Mouse (Mus musculus) c-Kit-negative CD71-positive TER-119-positive erythroid progenitor cells, embryonic 14.5 days (primary cell): ENCODE data around the gene Golga5.
A peak's percentile ranks its signal among the peaks of the same experiment; 100 is the strongest.
"Not testable (repeated sequence)": the region's sequence is repeated elsewhere in the genome, so short reads cannot be mapped to it uniquely, and the experiment has no call there.

ENCODE experiments used
- DNase-seq: peaks from one replicate; pipeline ENCODE4 v3.0.0-alpha.2; 2013; ENCODE audit warnings: low read depth, low spot score

Gene Golga5

DNA sequence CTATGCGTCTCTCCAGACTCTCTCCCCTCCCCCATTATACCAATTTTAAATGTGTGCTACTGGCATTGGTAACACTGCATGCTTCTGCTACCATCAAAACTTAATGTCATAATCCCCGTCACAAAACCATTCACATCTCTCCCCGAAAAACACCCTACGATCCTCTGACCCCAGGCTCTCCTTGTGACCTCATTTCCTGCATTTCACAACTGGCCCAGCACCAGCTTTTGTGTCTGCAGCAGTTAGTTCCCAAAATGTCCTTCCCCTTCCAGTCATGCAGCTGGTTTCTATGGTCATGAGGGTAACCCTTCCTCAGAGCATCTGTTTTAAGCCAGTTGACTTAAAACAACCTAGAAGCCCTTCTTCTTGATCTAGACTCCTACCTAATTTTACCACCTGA lies 23.5 kb upstream of the Golga5 start:
- DNase-seq = no peak

DNA sequence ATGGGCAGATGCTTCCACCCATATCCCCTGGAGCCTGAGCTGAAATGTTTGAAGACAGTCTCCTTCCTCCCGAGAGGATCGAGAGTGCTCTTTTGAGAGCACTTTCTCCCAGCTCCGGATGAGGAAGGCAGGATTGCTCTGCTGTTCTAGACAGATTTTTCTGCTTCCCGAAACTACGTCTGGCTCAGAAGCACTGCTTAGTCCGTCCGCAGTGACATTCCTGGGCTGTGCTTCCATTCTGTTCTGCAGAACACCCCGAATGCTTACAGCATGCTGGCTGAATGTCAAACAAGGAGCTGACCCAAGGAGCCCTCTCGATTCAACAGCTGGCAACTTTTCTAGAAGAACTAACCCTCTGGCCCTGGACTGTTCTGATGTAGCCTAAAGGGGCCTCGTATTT lies 18.5 kb upstream of the Golga5 start:
- no peak for DNase-seq

DNA sequence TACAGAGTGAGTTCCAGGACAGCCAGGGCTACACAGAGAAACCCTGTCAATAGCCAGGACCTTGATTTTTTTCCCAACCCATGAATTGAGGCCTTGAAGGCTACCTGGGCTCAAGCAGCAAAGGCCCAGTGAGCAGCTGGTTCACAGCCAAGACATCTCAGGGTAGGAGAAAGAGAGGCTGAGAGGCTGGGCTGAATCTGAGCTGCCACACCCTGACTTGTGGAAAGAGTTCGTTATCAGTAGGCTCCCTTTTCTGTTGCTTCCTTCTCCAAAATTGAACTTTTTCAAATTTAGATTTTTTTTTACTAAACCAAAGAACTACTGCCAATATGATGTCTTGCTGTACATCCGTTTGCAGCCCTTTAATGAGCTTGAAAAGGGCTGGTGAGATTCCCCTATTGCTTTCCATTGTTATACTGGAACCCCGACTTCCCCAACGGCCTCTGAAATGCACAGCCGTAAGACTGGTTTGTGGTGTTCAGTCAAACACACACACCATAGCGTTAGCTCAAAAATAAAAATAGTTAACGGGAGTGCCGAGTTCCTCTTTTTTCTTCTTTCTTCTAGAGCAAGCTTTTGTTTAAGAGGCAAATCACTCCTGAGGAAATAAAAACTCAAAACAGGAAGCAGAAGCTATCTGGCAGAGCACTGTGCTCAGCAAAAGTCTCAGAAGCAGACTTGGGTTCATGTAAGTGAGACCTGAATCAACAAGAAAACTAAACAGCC lies 17.6 kb upstream of the Golga5 start:
- DNase-seq = no peak

DNA sequence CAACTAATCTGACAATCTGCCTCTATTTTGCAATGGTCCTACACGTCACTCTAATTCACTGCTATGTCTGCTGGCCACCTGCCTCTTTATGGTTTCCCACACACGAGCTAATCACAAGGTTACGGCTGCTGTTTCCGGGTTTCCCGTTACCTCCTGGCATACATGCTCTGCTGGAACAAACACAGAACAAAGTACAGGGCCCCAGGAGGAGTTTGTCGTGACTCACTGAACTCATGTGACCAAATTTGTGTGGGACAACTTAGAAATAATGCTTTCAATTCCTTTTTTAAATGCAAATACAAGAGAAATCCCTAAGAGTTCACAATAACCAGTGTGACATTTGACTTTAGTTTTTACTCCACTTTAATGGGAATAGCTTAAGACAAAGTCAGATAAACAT lies 15.4 kb upstream of the Golga5 start:
- no peak for DNase-seq

DNA sequence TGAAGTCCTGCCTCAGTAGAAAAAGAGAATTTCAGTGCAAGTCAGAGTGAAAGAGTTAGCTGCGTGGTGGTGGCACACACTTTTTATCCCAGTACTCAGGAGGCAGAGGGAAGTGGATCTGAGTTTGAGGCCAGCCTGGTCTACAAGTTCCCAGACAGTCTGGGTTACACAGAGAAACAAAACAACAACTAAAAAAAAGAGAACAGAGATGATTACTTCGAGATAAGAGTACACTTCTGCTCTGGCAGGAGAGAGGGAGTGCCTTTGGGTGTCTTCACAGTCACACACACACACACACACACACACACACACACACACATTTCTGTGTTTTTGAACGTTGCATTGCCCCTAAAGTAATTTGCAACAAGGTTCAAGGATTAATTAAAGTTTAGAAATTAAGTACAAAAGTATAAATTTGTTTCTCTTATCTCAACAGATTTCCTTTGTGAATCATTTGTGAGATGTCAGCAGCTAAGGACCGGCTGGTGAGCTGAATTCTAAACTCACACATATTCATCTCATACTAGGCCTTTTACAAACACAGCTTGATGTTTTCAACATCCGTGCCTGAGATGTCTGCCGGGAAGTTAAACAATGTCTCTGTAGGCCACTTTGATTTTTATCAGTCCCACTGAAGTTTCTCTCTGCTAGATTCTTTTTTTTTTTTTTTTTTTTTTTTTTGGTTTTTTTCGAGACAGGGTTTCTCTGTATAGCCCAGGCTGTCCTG lies 12.3 kb upstream of the Golga5 start:
- DNase-seq = no peak

DNA sequence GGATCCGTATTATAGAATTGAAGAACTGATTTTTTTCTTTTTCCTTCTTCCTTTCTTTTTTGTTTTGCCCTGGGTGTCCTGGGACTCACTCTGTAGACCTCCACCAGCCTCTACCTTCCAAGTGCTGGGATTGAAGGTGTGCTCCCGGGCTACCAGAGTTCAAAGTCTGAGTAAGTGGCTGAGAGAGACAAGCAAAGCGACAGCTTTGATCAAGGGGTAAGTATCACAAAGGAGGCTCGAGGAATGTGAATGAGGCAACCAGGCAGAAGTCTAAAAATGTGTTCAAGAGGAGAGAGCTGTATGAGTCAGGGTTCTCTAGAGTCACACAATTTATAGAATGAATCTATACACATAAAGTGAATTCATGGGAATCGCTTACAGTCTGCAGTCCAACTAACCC lies 8.9 kb upstream of the Golga5 start:
- no peak for DNase-seq

DNA sequence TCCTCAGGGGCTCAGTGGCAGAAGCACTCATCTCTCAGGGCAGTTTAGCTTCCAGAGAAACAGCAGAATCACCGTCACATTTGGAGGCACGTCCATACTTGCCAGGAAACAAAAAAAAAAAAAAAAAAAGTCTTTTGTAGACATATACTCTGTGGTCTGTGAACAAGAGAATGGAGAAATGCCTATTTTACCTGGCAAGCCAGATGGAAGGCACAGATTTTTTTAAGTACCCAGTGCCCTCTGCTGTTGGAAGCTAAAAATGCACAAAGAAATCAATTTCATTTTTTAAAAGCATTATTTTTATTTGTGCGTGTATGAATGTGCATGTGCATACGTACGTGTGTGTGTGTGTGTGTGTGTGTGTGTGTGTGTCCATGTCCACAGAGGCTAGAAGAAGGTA lies 7.8 kb upstream of the Golga5 start:
- DNase-seq = no peak

DNA sequence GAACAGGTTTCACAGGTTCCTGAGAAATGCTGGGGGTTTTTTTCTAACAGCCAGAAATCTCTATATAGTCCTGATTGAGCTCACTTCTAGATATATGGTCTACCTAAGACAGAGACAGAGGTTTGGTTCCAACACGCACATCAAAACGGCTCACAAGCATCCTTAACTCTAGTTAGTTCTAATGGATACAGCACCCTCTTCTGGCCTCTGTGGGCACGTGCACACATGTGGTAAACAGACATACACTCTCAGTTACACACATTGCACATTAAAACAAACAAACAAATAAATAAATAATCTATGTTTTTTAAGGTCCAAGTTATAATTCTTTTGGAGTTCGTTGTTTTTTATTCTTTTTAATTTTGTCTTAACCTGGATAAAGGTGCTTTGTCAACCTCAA lies 4.3 kb upstream of the Golga5 start:
- peak; percentile 30 for DNase-seq

DNA sequence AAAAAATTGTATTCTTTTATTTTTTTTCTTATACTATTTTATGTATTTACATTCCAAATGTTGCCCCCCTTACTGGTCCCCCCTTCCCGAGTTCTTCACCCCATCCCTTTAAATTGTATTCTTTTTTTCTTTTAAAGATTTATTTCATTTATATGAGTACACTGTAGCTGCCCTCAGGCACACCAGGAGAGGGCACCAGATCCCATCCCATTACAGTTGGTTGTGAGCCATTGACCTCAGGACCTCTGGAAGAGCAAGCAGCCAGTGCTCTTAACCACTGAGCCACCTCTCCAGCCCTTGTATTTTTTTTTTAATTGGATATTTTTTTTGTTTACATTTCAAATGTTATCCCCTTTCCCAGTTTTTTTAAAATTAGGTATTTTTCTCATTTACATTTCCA lies 799 bp upstream of the Golga5 start:
- no peak for DNase-seq

DNA sequence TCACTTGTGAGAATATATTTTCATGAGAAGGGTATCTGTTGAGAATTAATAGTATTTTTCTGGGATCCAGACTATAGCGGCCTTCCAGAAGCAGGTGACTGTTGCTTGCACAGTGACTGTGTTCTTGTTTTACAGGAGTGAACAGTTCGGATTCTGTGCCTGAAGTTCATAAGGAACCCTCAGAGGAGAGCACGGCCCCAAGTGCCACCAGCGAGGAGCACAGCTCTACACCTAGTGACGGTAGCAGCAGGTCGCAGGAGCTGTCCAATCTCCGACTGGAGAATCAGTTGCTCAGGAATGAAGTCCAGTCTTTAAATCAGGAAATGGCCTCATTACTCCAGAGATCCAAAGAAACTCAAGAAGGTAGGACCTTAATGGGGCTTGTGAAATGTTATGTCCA lies 5.5 kb downstream of the Golga5 start:
- DNase-seq = no peak

DNA sequence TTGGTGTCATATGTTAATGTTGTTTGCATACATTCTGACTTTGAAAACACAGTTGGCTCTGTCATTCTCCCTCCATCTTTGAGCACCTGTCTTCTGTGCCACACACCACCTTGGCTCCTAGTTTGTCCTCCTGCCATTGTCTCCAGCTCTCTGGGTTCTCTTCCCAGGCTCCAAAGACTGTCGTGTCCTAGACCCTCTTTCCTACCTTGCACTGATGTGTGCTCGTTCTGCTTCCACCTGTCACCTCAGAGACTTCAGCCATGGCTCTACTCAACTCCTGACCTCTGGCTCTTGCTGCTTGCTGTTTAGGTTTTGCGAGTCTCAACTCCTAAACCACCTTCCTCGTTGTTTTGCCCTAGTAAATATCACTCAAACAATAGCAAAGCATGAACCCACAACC lies 11.5 kb downstream of the Golga5 start:
- no peak for DNase-seq

DNA sequence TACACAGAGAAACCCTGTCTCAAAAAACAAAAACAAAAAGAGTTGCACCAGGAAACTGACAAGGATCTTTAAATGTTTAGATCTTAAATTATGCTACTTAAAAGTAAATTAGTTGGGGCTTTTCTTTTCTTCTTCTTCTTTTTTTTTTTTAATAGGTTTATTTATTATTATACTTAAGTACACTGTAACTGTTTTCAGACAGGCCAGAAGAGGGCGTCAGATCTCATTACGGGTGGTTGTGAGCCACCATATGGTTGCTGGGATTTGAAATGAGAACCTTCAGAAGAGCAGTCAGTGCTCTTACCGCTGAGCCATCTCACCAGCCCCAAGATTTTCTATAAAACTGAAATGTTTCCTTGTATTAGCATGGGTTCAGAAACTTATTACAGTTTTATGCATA lies 16.0 kb downstream of the Golga5 start:
- DNase-seq = no peak

DNA sequence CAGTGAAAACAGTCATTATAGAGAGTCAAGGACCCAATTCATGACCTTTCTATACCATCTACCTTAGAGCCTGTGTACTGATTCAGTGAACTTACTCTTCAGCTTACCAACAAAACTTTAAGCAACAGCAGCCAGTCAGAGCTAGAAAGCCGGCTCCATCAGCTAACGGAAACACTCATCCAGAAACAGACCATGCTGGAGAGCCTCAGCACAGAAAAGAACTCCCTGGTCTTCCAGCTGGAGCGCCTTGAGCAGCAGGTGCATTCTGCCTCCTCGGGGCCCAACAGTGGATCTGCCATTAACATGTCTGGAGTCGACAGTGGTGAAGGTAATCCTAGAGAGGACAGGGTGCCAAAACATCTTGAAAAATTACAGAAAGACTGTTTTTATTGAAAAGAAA lies 23.0 kb downstream of the Golga5 start:
- no peak for DNase-seq

DNA sequence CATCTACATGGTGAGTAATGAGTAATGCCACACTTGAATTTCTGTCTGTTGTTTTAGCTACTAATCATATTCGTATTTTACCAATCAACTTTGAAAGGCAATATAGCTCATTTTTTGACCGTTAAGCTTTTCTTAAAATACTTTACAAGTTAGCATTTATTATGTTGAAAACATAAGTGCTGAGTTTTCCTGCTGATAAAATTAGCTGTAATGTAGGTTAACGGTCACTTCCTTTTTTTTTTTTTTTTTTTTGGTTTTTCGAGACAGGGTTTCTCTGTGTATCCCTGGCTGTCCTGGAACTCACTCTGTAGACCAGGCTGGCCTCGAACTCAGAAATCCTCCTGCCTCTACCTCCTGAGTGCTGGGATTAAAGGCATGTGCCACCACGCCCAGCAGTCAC lies 26.8 kb downstream of the Golga5 start:
- DNase-seq = not testable (repeated sequence)

DNA sequence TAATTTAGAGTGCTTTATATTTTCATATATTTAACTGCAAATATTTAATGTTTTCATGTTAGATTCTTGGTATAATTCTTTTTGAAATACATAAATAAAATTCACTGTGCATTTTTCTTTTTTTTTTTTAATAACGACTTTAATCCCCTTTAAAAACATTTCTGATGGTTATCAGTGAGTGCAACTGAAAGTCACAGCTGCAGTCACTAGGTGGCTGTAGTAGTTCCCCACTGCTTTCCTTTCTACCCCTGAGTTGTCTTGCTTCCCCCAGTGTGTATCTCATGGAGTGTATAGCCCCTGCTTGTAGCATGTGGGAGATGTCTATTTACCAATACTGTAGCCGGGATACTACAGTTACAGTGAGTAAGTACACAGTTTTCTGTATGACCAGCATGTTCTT lies 29.0 kb downstream of the Golga5 start:
- no peak for DNase-seq

DNA sequence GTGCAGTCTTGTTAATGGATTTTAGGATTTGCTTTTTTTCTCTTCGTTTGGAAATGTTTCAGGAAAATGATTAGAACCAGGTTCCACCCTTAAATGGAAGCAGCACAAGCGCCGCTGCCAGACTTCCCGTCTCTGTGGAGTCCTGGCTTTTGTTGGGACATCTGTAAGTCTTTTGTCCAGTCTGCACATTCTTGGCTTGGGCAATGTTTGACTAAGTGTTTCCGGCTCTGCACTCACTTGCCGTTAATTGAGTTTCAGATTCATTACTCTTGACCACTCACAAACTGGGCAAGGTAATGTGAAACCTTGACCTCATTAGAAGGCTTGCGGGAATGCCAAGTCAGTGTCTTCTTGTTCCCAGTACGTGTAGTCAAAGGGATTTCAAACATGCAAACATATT lies 29.8 kb downstream of the Golga5 start:
- DNase-seq = no peak

DNA sequence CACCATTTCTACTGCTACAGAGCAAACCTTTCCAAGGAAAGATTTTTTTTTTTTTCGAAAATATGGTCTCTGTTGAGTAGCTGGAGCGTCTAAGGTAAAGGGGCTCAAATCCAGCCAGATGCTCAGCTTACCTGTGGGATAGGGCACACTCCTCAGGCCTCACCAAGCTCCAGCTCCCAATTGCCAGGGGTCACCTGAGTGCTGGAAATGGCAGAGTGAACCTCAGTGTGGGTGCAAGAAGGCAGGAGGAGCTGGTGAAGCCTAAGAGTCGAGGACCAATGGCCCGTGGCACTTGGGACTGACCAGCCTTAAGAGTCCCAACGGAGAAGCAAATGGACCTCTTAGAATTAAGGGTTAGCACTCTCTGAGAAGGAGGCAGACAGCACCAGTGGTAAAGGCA lies 30.3 kb downstream of the Golga5 start:
- no peak for DNase-seq

DNA sequence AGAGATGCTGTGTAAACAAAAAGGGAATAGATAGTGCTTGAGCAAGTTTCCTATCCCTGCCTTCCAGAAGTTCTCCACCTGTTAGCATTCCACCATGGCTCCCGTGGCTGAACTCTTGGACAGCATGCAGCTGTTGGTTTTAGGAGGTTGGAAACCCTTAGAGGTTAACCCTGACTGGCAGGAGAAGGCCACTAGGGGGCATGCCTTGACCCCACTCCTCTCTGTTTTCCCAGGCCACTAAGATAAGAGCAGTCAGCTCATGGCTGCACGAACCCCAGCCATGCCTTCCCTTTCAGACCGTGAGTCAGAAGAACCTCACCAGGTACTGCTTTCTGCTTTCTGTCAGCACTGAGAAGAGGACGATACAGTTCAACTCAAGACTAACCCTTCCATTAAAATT lies 30.8 kb downstream of the Golga5 start:
- DNase-seq = no peak

DNA sequence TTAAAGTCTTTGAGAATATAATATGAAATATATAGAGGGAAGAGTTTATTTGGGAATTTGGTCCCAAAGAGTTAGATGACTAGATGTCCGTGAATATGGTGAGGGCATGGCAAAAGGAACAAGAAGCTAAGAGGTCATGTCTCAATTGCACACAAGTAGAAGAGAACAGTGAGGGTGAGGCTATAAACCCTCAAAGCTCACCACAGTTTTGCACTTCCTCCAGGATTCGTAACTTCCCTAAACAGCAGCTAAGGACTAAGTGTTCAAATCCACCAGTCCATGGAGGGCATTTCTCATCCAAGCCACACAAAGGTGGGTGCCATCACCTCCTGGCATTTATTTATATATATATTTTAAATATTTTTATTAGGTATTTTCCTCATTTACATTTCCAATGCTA lies 32.1 kb downstream of the Golga5 start:
- DNase-seq = no peak

DNA sequence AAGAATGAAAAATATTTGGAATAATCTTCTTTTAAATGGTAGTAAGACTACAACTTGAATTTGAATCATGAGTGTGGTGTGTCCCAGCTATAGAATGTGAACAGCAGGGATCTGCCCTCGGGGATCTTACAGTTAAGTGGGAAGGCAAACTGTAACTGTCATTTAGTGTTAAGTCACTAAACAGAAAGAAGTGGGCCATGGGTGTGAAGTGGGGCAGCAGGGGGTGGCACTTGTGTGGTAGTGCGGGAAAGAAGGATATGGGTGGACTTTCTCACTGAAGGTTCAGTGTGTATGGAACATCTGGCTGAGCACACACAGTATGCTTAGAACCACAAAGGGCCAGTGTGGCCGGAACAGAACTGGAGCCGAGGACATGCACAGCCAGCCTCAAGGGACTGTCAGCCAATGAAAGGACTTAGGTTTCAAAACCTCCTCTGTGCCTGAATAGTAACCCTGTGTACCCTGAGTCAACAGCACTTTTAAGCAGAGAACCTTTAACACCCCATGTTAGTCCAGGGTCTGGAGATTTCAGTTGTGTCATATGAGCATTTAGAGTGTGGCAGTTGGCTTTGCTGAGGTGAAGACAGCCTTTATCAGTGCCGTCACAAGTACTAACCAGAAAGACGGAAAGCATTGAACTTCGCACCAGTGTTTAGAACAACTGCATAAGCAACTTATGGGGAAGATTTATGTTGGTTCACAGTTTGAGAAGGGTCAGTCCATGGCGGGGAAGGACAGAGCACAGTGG lies 33.1 kb downstream of the Golga5 start:
- no peak for DNase-seq

DNA sequence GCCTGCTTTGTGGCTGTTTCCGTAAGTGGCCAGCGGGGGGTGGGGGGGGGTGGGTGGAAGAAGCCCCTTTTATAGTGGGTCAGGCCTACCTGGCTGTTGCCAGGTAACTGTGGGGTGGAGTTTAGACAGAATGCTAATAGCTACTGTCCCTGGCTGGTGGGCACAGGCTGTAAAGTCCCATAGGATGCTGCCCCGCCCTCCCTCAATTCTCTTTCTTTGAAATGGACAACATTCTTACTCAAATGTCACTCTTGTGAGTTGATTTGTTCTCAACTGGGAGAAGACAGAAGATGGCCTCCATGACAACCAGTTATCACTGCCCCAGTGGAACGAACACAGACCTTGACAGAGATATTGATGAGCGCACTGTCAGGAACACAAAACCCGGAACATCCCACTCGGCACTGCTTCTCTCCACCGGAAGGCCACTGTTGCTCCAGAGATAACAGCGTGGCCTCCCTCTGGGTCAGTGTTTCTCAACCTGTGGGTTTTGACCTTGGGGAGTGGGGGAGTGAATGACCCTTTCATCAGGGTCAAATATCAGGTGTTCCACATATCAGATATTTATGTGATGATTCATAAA lies 36.3 kb downstream of the Golga5 start:
- no peak for DNase-seq

DNA sequence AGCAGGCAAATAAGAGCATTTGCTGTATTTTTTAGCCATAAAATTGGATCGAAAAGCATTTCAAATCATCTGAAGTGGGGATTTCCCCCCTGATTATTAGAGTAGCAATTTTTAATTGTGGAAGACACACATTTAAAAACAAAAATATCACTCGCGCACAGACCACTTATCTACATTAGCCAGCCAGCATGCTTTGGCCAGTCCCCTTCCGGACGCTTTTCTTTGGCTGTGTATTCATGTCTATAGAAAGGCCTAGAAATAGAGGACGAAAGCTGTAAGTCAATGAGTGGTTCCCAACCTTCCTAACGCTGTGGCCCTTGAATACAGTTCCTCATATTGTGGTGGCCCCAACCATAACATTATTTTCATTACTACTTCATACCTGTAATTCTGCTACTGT lies 37.0 kb downstream of the Golga5 start:
- no peak for DNase-seq

DNA sequence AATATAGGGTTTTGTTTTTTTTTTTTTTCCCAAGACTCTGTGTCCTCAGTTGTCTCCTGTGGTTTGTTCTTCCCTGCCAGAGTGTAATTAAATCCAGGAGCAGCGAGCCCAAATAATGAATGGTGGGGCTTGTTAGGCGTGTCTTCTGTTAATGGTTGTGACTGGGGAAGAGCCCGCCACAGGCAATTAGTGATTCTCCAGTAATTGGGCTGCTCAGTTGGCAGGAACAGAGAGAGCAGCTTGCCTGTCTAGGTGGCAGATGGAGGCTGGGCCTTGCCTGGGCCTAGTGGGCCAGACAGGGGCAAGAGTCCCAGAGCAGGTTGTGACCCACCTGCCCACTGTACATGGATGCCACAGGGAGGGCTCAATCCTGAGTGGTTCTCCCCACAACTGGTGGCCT lies 42.4 kb downstream of the Golga5 start:
- no peak for DNase-seq
